Mouse (Mus musculus) retina, postnatal 1 day (tissue): ENCODE results near the gene Ufd1.

ENCODE experiments used
- DNase-seq: peaks from one replicate; pipeline ENCODE4 v3.0.0-alpha.2; 2012

Gene Ufd1

GRCm38 (mm10) chr16:18811468-18812384, at the start of gene Ufd1, which contains the start of gene Cdc45:
Gene Ufd1, plus strand, starts transcription at chr16:18811779.
Gene Cdc45, minus strand, starts transcription at chr16:18811987.
- peak; percentile 98 for DNase-seq

GRCm38 (mm10) chr16:18762960-18763359, 48.6 kb upstream of the Ufd1 start:
- no peak for DNase-seq

- DNase-seq: no peak
Observed at GRCm38 (mm10) chr16:18766390-18766789, 45.2 kb upstream of the Ufd1 start.

GRCm38 (mm10) chr16:18769501-18769900, 42.1 kb upstream of the Ufd1 start:
- no peak for DNase-seq

- DNase-seq: peak; percentile 72
Observed at GRCm38 (mm10) chr16:18773936-18774335, 37.6 kb upstream of the Ufd1 start.

- peak; percentile 72 for DNase-seq
Observed at GRCm38 (mm10) chr16:18775621-18776555, 35.7 kb upstream of the Ufd1 start.

- DNase-seq: peak; percentile 74
Observed at GRCm38 (mm10) chr16:18776556-18777100, 35.0 kb upstream of the Ufd1 start, which contains the start of gene Cldn5. Gene Cldn5, plus strand, starts transcription at chr16:18776847.

GRCm38 (mm10) chr16:18777101-18778080, 34.2 kb upstream of the Ufd1 start:
- DNase-seq: peak; percentile 55

- no peak for DNase-seq
Observed at GRCm38 (mm10) chr16:18778461-18778860, 33.1 kb upstream of the Ufd1 start.

- DNase-seq: no peak
Observed at GRCm38 (mm10) chr16:18781810-18782209, 29.8 kb upstream of the Ufd1 start.

- DNase-seq: no peak
Observed at GRCm38 (mm10) chr16:18785025-18785424, 26.6 kb upstream of the Ufd1 start.

GRCm38 (mm10) chr16:18785485-18785884, 26.1 kb upstream of the Ufd1 start:
- no peak for DNase-seq

- no peak for DNase-seq
Observed at GRCm38 (mm10) chr16:18786652-18787051, 24.9 kb upstream of the Ufd1 start.

GRCm38 (mm10) chr16:18788627-18789406, 22.8 kb upstream of the Ufd1 start:
- DNase-seq: no peak

GRCm38 (mm10) chr16:18795223-18795899, 16.2 kb upstream of the Ufd1 start:
- DNase-seq: no peak

- DNase-seq: no peak
Observed at GRCm38 (mm10) chr16:18796645-18797044, 14.9 kb upstream of the Ufd1 start.

- DNase-seq: no peak
Observed at GRCm38 (mm10) chr16:18798151-18798550, 13.4 kb upstream of the Ufd1 start.

- peak; percentile 76 for DNase-seq
Observed at GRCm38 (mm10) chr16:18798841-18799240, 12.7 kb upstream of the Ufd1 start.

- no peak for DNase-seq
Observed at GRCm38 (mm10) chr16:18805746-18806145, 5.8 kb upstream of the Ufd1 start.

GRCm38 (mm10) chr16:18809001-18809400, 2.6 kb upstream of the Ufd1 start:
- DNase-seq: no peak
